Mouse (Mus musculus): ENCODE results near the gene Gbf1. TPM values are rescaled to one million over a fixed set of nuclear protein-coding genes. Genes with fewer than 3 reads are reported as not detected.

Gbf1 gene
- total and polyA plus RNA-seq, 3 experiments = 39.9 to 49.3 (median 40.0) TPM

GRCm38 (mm10) chr19:46311341-46311740, 159.0 kb downstream of the Gbf1 start:
- Histone ChIP-seq H3K4me3 (no peak overlapping the region), H3K27me3 (ENCODE audit: control insufficient read depth, insufficient read depth, low read length) (peaks cover 6% of the 10 kb centered on the region), H3K9ac (ENCODE audit: low read depth, low read length) (no peak overlapping the region), H3K4me1 (ENCODE audit: control insufficient read depth, insufficient read depth, low read length) (no peaks in the 10 kb centered on the region), H3K36me3 (ENCODE audit: control insufficient read depth, insufficient read depth, low read length) (no peaks in the 10 kb centered on the region), H3K27ac (no peak overlapping the region), H3K79me2 (replicated peaks; ENCODE audit: control insufficient read depth, insufficient read depth, low read length) (no peaks in the 10 kb centered on the region)
- WGBS = 91% methylated on average over 9 of the region's 9 CpGs
- TF ChIP-seq EP300 (IDR thresholded peaks at IDR 0.05; ENCODE audit: insufficient read depth, low read depth, low read length) = no peak
- TF ChIP-seq POLR2A (IDR thresholded peaks at IDR 0.05; ENCODE audit: insufficient read depth, low read depth, low read length) = no peak
- TF ChIP-seq CTCF (IDR thresholded peaks at IDR 0.05) = no peak
- intact Hi-C loops (cut with DNase I) = no loop called here
- DNase-seq = no peak

DNA sequence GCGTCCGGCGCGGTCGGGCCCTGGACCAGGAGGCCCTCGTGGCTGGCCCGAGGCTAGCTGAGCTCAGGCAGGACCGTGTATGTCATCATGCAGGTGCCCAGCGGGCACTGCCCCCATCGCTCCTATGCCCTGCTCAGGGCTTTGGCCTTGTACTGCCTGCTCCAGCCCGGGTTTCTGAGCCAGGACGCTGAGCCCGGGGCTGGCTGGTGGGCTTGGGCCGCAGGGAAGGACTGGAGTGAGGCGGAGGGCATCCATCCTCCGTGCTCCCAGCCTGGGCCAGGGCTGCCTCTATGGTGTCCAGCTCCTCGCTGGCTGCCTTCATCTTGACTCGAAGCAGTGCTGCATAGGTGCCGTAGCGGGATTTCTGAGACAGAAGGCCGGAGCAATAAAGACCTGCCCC, 160.3 kb downstream of the Gbf1 start:
- Histone ChIP-seq H3K9ac (ENCODE audit: low read depth, low read length) (no peak overlapping the region), H3K27me3 (ENCODE audit: control insufficient read depth, insufficient read depth, low read length) (peaks cover 15% of the 10 kb centered on the region), H3K79me2 (replicated peaks; ENCODE audit: control insufficient read depth, insufficient read depth, low read length) (no peaks in the 10 kb centered on the region), H3K4me3 (no peak overlapping the region), H3K27ac (no peak overlapping the region), H3K36me3 (ENCODE audit: control insufficient read depth, insufficient read depth, low read length) (no peaks in the 10 kb centered on the region), H3K4me1 (ENCODE audit: control insufficient read depth, insufficient read depth, low read length) (no peaks in the 10 kb centered on the region)
- no peak for TF ChIP-seq CTCF (IDR thresholded peaks at IDR 0.05)
- no peak for TF ChIP-seq POLR2A (IDR thresholded peaks at IDR 0.05; ENCODE audit: insufficient read depth, low read depth, low read length)
- TF ChIP-seq EP300 (IDR thresholded peaks at IDR 0.05; ENCODE audit: insufficient read depth, low read depth, low read length) = no peak
- WGBS = 93% methylated on average over 21 of the region's 21 CpGs
- intact Hi-C loops (cut with DNase I) = no loop called here
- DNase-seq = peak in 1 of 2 experiments; percentile 16

DNA sequence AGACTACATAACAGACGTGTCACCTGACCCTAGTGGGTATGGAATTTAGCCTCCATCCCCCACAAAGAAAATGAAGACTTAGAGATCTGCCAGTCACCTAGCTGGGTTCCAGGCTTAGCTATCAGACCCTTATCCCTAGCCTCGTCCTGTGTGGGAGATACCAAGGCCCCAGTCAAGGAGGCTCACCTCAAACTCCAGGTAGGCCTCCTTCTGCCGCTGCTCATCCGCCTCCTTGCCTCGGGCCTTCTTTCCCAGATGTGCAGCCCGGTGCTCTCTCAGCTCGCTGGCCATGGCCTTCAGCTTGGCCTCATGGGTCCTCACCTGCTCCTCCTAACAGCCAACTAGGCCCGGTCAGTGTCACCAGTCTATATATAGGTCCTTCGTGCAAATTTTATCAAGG, 160.8 kb downstream of the Gbf1 start:
- Histone ChIP-seq H3K79me2 (replicated peaks; ENCODE audit: control insufficient read depth, insufficient read depth, low read length) (no peaks in the 10 kb centered on the region), H3K9ac (ENCODE audit: low read depth, low read length) (no peak overlapping the region), H3K4me3 (no peak overlapping the region), H3K27ac (no peak overlapping the region), H3K4me1 (ENCODE audit: control insufficient read depth, insufficient read depth, low read length) (peaks cover under 1% of the 10 kb centered on the region; the same call in 1 of the 2 replicates), H3K36me3 (ENCODE audit: control insufficient read depth, insufficient read depth, low read length) (no peaks in the 10 kb centered on the region), H3K27me3 (ENCODE audit: control insufficient read depth, insufficient read depth, low read length) (peaks cover 17% of the 10 kb centered on the region)
- WGBS = 87% methylated on average over 9 of the region's 9 CpGs
- TF ChIP-seq EP300 (IDR thresholded peaks at IDR 0.05; ENCODE audit: insufficient read depth, low read depth, low read length) (no peak), CTCF (IDR thresholded peaks at IDR 0.05) (no peak), POLR2A (IDR thresholded peaks at IDR 0.05; ENCODE audit: insufficient read depth, low read depth, low read length) (no peak)
- DNase-seq = no peak
- intact Hi-C loops (cut with DNase I) = no loop called here

DNA sequence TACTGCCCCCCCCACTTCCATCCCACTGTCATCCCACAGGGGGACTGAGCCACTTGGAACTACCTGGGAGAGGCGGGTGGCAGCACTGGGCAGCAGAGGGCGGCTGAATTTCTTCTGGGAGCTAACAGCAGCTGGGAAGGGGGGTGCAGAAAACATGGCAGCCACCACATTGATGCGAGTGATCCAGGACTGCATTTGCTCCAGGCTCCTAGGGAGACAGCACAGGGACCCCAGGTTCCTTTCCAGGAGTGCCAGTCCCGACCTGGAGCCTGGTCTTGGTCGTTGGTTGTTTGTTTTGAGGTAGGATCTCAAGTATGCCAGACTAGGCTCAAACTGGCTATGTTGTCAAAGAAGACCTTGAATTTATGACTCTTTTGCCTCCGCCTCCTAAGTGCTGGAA, 161.3 kb downstream of the Gbf1 start:
- H3K27ac ChIP-seq = no peak overlapping the region
- H3K36me3 ChIP-seq (ENCODE audit: control insufficient read depth, insufficient read depth, low read length) = no peaks in the 10 kb centered on the region
- 83% methylated on average over 6 of the region's 6 CpGs for WGBS
- H3K4me3 ChIP-seq = no peak overlapping the region
- H3K79me2 ChIP-seq (replicated peaks; ENCODE audit: control insufficient read depth, insufficient read depth, low read length) = no peaks in the 10 kb centered on the region
- H3K4me1 ChIP-seq (ENCODE audit: control insufficient read depth, insufficient read depth, low read length) = peaks cover 2% of the 10 kb centered on the region; the same call in 1 of the 2 replicates
- DNase-seq = no peak
- no peak overlapping the region for H3K9ac ChIP-seq (ENCODE audit: low read depth, low read length)
- TF ChIP-seq CTCF (IDR thresholded peaks at IDR 0.05) (no peak), EP300 (IDR thresholded peaks at IDR 0.05; ENCODE audit: insufficient read depth, low read depth, low read length) (no peak), POLR2A (IDR thresholded peaks at IDR 0.05; ENCODE audit: insufficient read depth, low read depth, low read length) (no peak)
- intact Hi-C loops (cut with DNase I) = no loop called here
- H3K27me3 ChIP-seq (ENCODE audit: control insufficient read depth, insufficient read depth, low read length) = peaks cover 22% of the 10 kb centered on the region

DNA sequence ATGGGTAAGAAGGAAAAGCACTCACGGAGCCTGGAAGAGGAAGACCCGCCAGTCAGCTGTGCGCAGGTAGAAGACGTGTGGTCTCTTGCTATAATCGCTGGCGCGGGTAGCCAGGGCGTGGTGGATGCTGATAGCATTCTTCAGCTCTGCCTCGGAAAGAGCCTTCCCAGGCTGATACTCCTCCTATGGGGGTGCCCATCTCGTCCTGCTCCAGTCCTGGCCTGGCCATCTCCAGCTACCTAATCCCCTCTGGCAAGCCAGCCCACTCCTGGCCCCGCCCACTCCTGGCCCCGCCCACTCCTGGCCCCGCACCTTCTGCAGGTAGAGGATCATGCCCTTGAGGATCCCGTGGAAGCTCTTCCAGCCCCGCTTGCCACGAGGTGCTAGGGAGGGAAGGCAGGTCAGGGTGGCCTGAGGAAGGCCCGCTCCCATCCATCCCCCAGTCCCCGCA, 161.9 kb downstream of the Gbf1 start:
- Histone ChIP-seq H3K79me2 (replicated peaks; ENCODE audit: control insufficient read depth, insufficient read depth, low read length) (no peaks in the 10 kb centered on the region), H3K4me3 (no peak overlapping the region), H3K4me1 (ENCODE audit: control insufficient read depth, insufficient read depth, low read length) (peaks cover 2% of the 10 kb centered on the region; the same call in 1 of the 2 replicates), H3K27me3 (ENCODE audit: control insufficient read depth, insufficient read depth, low read length) (peaks cover 23% of the 10 kb centered on the region), H3K36me3 (ENCODE audit: control insufficient read depth, insufficient read depth, low read length) (no peaks in the 10 kb centered on the region), H3K9ac (ENCODE audit: low read depth, low read length) (no peak overlapping the region), H3K27ac (no peak overlapping the region)
- DNase-seq = peak in 1 of 2 experiments; percentile 5
- no peak for TF ChIP-seq EP300 (IDR thresholded peaks at IDR 0.05; ENCODE audit: insufficient read depth, low read depth, low read length)
- no peak for TF ChIP-seq POLR2A (IDR thresholded peaks at IDR 0.05; ENCODE audit: insufficient read depth, low read depth, low read length)
- TF ChIP-seq CTCF (IDR thresholded peaks at IDR 0.05) = no peak
- 20% methylated on average over 18 of the region's 18 CpGs for WGBS
- intact Hi-C loops (cut with DNase I) = no loop called here

DNA sequence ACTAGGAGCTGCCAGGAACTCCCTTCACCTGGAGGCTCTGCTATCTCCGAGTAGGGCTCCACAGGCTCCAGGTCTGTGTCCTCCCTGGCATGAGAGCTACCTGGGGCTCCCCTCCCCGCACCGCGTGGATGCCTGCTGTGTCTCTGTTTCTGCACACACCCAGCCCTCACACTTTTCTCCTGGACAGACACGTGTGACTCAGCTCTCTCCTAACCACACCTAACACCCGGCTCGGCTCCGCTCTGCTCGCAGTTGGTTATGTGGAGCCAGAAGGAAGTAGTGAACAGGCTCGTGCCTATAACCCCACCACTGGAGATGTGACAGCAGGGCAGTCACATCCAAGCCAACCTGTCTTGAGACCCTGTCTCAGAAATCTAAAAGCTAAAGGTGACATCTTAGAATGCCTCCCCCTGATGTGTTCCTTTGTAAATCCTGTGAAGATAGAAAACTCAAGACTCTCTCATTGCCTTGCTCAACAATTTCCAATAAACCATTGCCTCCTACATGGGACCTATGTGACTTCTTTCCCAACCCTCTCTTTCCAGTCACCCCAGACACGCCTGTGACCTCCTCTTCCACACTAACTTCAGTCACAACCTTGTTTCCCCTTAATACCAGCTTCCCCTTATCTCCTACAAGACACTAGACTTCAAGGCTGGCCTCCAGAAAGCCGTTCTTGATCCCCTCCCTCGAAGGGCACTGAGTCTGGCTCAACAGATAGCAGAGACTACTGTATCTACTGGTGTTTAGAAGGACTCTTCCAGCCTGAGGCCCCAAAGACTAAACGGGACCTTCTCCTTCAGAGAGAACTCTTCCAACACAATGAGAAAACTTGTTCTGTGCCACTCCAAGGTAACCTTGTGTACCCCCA, 162.8 kb downstream of the Gbf1 start:
- H3K9ac ChIP-seq (ENCODE audit: low read depth, low read length) = no peak overlapping the region
- peaks cover 2% of the 10 kb centered on the region; the same call in 1 of the 2 replicates for H3K4me1 ChIP-seq (ENCODE audit: control insufficient read depth, insufficient read depth, low read length)
- no peak for TF ChIP-seq CTCF (IDR thresholded peaks at IDR 0.05)
- no peak for TF ChIP-seq POLR2A (IDR thresholded peaks at IDR 0.05; ENCODE audit: insufficient read depth, low read depth, low read length)
- TF ChIP-seq EP300 (IDR thresholded peaks at IDR 0.05; ENCODE audit: insufficient read depth, low read depth, low read length) = no peak
- H3K27ac ChIP-seq = no peak overlapping the region
- intact Hi-C loops (cut with DNase I) = no loop called here
- DNase-seq = no peak
- H3K4me3 ChIP-seq = no peak overlapping the region
- WGBS = 29% methylated on average over 14 of the region's 14 CpGs
- H3K79me2 ChIP-seq (replicated peaks; ENCODE audit: control insufficient read depth, insufficient read depth, low read length) = no peaks in the 10 kb centered on the region
- H3K27me3 ChIP-seq (ENCODE audit: control insufficient read depth, insufficient read depth, low read length) = peaks cover 26% of the 10 kb centered on the region
- H3K36me3 ChIP-seq (ENCODE audit: control insufficient read depth, insufficient read depth, low read length) = no peaks in the 10 kb centered on the region
